Mouse (Mus musculus): ENCODE measurements around the gene Rab3ip. TPM values are rescaled to one million over a fixed set of nuclear protein-coding genes. Genes with fewer than 3 reads are reported as not detected.

The Rab3ip gene
- polyA plus RNA-seq, 1 experiment from 2014 or later: 29.5 TPM

DNA sequence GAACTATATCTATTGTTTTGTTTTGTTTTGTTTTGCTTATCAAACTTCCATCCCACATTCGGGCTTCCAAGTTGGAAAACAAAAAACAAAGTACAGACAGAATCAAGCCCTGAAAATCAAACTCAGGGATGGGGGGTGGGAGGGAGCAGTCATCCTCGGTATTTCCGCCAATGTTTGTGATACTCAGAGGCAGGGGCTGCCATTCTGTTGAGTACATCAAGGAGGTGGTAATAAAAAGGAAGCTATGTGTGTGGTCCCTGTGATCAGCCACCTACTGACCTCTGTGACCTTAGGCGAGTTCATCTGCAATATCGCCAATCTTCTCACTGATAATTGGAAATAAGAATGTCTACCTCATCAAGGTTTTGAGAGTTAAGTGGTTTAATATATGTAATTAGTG is 317 bp upstream of the Rab3ip start:
- DNase-seq (ENCODE audit: low spot score): no peak
- Histone ChIP-seq H3K9ac (replicated peaks; ENCODE audit: low read depth) (no peak overlapping the region), H3K27ac (ENCODE audit: low read length) (no peak overlapping the region), H3K4me3 (ENCODE audit: low read depth, low read length) (peak overlapping the region; percentile 84), H3K27me3 (replicated peaks; ENCODE audit: insufficient read depth, low read length) (no peaks in the 10 kb centered on the region), H3K9me3 (ENCODE audit: low read length) (no peaks in the 10 kb centered on the region), H3K4me2 (replicated peaks; ENCODE audit: low read depth, low read length) (peak overlapping the region; percentile 85), H3K4me1 (ENCODE audit: insufficient read depth, low read depth, low read length) (no peaks in the 10 kb centered on the region), H3K36me3 (ENCODE audit: insufficient read depth, low read length) (no peaks in the 10 kb centered on the region)
- ATAC-seq: no peak
- no peak for TF ChIP-seq CTCF (IDR thresholded peaks at IDR 0.05)
- no peak for TF ChIP-seq EP300 (IDR thresholded peaks at IDR 0.05)
- WGBS: 16% methylated on average over 5 of the region's 5 CpGs

DNA sequence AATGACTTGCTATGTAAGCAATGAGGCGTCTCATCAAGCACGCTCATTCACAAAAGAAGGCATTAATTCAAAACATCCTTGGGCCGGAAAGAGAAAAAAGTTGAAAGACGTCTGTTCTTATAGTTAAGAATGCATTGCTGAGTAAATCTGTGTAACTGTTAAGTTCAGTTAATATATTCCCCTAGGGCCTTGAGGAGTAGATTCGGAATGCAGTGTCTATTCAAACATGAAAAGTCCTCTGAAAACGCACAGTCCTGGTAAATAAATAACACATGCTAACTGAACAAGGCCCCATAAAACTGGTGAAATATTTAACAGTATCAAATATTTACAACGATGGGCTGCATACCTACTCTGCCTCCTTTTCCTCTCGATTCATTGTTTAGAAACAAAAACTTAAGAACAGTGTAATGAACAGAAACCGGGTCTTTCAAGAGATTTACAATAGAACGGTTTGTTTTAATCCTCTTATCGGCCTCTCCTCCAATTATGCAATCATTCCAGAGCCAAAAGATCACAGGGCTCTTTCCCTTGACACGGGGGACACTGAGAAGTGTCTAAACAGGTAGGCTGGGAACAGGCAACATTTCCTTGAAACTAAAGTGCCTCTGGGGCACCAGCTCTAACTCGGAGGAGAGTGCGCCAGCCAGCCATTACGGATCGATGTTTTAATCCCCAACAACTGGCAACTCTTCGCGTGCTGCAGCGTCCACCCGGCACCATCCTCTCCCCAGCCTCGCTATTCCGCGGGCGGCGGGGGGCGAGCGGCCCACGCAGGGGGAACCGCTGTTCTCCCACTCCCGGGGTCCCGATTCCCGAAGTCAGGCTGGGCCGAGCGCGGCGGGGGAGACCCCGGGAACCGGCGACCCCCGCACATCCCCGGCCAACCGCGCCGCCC is 1.2 kb downstream of the Rab3ip start:
- H3K9ac ChIP-seq (replicated peaks; ENCODE audit: low read depth): peak overlapping the region; percentile 46
- H3K27ac ChIP-seq (ENCODE audit: low read length): peak overlapping the region; percentile 72
- DNase-seq (ENCODE audit: low spot score) (peak; percentile 53), ATAC-seq (peak; percentile 4)
- no peaks in the 10 kb centered on the region for H3K27me3 ChIP-seq (replicated peaks; ENCODE audit: insufficient read depth, low read length)
- H3K4me2 ChIP-seq (replicated peaks; ENCODE audit: low read depth, low read length): peak overlapping the region; percentile 85
- no peaks in the 10 kb centered on the region for H3K36me3 ChIP-seq (ENCODE audit: insufficient read depth, low read length)
- peak overlapping the region; percentile 84 for H3K4me3 ChIP-seq (ENCODE audit: low read depth, low read length)
- peak; percentile 23; the same call in 1 of the 2 replicates for TF ChIP-seq EP300 (IDR thresholded peaks at IDR 0.05)
- no peak for TF ChIP-seq CTCF (IDR thresholded peaks at IDR 0.05)
- WGBS: 3% methylated on average over 36 of the region's 44 CpGs
- no peaks in the 10 kb centered on the region for H3K4me1 ChIP-seq (ENCODE audit: insufficient read depth, low read depth, low read length)
- H3K9me3 ChIP-seq (ENCODE audit: low read length): no peaks in the 10 kb centered on the region

DNA sequence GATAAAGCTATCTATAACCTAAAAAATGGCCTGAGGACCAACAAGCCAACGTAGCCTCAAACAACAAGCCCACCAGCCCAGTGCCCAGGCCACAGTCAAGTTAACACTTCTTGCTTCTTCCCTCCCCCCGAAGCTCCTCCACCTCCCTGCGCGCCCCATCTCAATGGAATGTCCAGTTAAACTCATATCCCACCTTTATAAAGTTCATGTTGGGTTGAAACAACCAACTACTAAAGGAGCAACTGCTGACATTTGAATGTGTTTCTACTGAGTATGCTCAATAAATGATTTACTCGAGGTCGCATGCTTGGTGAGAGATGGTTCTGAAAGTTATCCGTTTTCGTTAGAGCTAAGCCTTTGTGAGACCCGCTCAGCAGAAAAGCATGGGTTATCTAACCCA is 2.2 kb downstream of the Rab3ip start:
- no peak overlapping the region for H3K9ac ChIP-seq (replicated peaks; ENCODE audit: low read depth)
- 73% methylated on average over 9 of the region's 9 CpGs for WGBS
- H3K4me3 ChIP-seq (ENCODE audit: low read depth, low read length): no peak overlapping the region

DNA sequence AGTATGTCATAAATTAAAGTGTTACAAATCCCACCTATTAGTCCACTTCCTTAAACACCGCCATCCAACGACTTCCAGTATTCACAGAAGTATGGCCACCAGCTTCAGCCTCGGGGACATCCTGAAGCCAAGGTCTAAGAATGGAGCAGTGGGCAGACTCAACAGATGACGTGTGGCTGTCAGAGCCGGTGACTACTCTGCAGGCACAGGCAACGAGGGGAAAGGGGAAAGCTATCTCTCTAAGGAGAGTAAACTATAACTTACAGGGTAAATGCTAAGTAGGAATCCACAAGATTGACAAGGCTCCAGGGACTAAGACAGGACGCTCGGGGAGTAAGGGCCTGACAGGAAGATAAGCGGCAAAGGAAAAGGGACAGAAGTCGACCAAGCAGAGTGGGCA is 5.6 kb downstream of the Rab3ip start:
- WGBS: 57% methylated on average over 10 of the region's 10 CpGs
- Histone ChIP-seq H3K9me3 (ENCODE audit: low read length) (no peaks in the 10 kb centered on the region), H3K4me1 (ENCODE audit: insufficient read depth, low read depth, low read length) (no peaks in the 10 kb centered on the region), H3K4me2 (replicated peaks; ENCODE audit: low read depth, low read length) (no peak overlapping the region), H3K36me3 (ENCODE audit: insufficient read depth, low read length) (no peaks in the 10 kb centered on the region), H3K4me3 (ENCODE audit: low read depth, low read length) (no peak overlapping the region), H3K27ac (ENCODE audit: low read length) (no peak overlapping the region), H3K27me3 (replicated peaks; ENCODE audit: insufficient read depth, low read length) (no peaks in the 10 kb centered on the region), H3K9ac (replicated peaks; ENCODE audit: low read depth) (no peak overlapping the region)
- DNase-seq (ENCODE audit: low spot score) (no peak), ATAC-seq (no peak)
- TF ChIP-seq CTCF (IDR thresholded peaks at IDR 0.05): no peak
- no peak for TF ChIP-seq EP300 (IDR thresholded peaks at IDR 0.05)

More for the DNA sequence above, 2.2 kb downstream of the Rab3ip start:
- no peak for DNase-seq (ENCODE audit: low spot score)
- no peak overlapping the region for H3K27ac ChIP-seq (ENCODE audit: low read length)
- peak overlapping the region; percentile 85 for H3K4me2 ChIP-seq (replicated peaks; ENCODE audit: low read depth, low read length)
- H3K9me3 ChIP-seq (ENCODE audit: low read length): no peaks in the 10 kb centered on the region
- TF ChIP-seq CTCF (IDR thresholded peaks at IDR 0.05) (no peak), EP300 (IDR thresholded peaks at IDR 0.05) (no peak)
- no peak for ATAC-seq
- H3K36me3 ChIP-seq (ENCODE audit: insufficient read depth, low read length): no peaks in the 10 kb centered on the region
- no peaks in the 10 kb centered on the region for H3K4me1 ChIP-seq (ENCODE audit: insufficient read depth, low read depth, low read length)
- no peaks in the 10 kb centered on the region for H3K27me3 ChIP-seq (replicated peaks; ENCODE audit: insufficient read depth, low read length)

DNA sequence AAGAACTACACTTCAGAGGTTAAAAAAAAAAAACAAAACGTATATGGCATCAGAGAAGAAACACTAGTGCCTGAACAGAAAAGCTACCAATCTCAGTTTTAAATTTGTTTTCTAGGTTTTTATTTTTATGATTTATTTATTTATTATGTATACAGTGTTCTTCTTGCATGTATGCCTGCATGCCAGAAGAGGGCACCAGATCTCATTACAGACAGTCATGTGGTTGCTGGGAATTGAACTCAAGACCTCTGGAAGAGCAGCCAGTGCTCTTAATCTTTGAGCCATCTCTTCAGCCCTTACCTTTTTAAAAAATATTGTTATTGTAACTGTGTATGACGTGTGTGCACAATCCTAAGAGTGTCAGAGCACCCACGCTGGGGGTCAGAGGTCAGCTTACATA is 6.4 kb downstream of the Rab3ip start:
- Histone ChIP-seq H3K4me3 (ENCODE audit: low read depth, low read length) (no peak overlapping the region), H3K4me1 (ENCODE audit: insufficient read depth, low read depth, low read length) (no peaks in the 10 kb centered on the region), H3K4me2 (replicated peaks; ENCODE audit: low read depth, low read length) (no peak overlapping the region), H3K9me3 (ENCODE audit: low read length) (no peaks in the 10 kb centered on the region), H3K9ac (replicated peaks; ENCODE audit: low read depth) (no peak overlapping the region), H3K27ac (ENCODE audit: low read length) (no peak overlapping the region), H3K36me3 (ENCODE audit: insufficient read depth, low read length) (peaks cover under 1% of the 10 kb centered on the region; the same call in 1 of the 2 replicates), H3K27me3 (replicated peaks; ENCODE audit: insufficient read depth, low read length) (no peaks in the 10 kb centered on the region)
- peak; percentile 54 for TF ChIP-seq CTCF (IDR thresholded peaks at IDR 0.05)
- no peak for TF ChIP-seq EP300 (IDR thresholded peaks at IDR 0.05)
- 89% methylated on average over 3 of the region's 3 CpGs for WGBS
- DNase-seq (ENCODE audit: low spot score) (no peak), ATAC-seq (no peak)

DNA sequence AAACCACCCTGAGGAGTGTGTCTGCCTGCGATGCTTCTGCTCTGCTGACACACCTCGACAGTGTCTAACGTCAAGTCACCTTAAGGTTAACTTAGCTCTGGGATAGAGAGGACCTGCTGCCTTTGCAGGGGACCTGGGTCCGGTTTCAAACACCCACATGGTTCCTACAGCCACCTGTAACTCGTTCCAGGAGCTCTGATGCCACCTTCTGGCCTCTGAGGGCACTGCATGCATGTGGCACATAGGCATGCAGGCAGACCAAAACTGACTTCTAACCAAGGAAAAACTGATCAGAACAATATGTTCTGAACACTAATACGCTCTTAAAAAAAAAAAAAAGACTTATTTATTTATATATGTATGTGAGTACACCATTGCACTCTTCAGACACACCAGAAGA is 7.5 kb downstream of the Rab3ip start:
- Histone ChIP-seq H3K4me1 (ENCODE audit: insufficient read depth, low read depth, low read length) (no peaks in the 10 kb centered on the region), H3K27ac (ENCODE audit: low read length) (no peak overlapping the region), H3K36me3 (ENCODE audit: insufficient read depth, low read length) (peaks cover 10% of the 10 kb centered on the region), H3K9ac (replicated peaks; ENCODE audit: low read depth) (no peak overlapping the region), H3K27me3 (replicated peaks; ENCODE audit: insufficient read depth, low read length) (no peaks in the 10 kb centered on the region), H3K9me3 (ENCODE audit: low read length) (no peaks in the 10 kb centered on the region), H3K4me2 (replicated peaks; ENCODE audit: low read depth, low read length) (no peak overlapping the region), H3K4me3 (ENCODE audit: low read depth, low read length) (no peak overlapping the region)
- TF ChIP-seq EP300 (IDR thresholded peaks at IDR 0.05) (no peak), CTCF (IDR thresholded peaks at IDR 0.05) (peak; percentile 64)
- WGBS: 92% methylated on average over 6 of the region's 6 CpGs
- ATAC-seq: no peak
- DNase-seq (ENCODE audit: low spot score): no peak
